Mouse (Mus musculus): ENCODE results near the gene Usp54.

The Usp54 gene

GRCm38 (mm10) chr14:20529643-20530042, 111.2 kb downstream of the Usp54 start:
- ATAC-seq (ENCODE audit: insufficient number of reproducible peaks, low FRiP score, low TSS enrichment) = no peak

- ATAC-seq (ENCODE audit: insufficient number of reproducible peaks, low FRiP score, low TSS enrichment) = no peak
Observed at GRCm38 (mm10) chr14:20520179-20520578, 120.7 kb downstream of the Usp54 start.

DNA sequence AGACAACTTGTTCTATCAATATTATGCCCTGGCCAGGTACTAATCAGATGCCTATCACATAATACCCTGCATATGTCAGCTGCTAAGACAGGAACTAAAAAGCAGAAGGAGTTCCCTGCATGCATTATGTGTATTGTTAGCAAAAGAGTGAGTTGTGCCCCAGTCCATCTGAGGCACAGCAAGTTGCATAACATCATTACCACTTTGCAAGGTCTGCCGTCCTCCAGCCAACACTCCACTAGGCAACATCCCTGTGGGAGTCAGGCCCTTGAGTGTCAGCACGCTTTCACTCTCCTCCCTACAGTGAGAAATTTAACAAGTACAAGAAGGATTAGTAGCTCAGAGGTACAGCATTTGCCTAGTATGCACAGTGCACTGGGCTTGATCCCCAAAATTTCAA, 132.4 kb downstream of the Usp54 start:
- no peak for ATAC-seq (ENCODE audit: insufficient number of reproducible peaks, low FRiP score, low TSS enrichment)

DNA sequence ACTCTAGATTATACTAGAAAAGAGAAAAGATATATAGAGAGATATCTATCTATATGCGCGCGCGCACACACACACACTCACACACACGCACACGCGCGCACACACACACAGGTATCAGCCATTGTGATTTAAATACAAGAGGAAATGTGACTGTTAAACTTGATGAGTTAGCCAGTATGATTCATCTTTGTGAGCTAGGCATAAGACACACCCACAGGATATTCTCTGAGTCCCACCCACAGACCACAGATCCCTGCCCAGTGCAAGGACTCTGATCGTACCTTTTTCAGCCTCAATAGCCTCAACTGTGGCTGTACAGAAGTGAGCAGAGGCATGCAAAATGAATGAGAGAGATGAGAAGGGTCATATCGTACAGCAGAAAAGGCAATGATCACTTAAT, 137.9 kb downstream of the Usp54 start:
- no peak for ATAC-seq (ENCODE audit: insufficient number of reproducible peaks, low FRiP score, low TSS enrichment)

DNA sequence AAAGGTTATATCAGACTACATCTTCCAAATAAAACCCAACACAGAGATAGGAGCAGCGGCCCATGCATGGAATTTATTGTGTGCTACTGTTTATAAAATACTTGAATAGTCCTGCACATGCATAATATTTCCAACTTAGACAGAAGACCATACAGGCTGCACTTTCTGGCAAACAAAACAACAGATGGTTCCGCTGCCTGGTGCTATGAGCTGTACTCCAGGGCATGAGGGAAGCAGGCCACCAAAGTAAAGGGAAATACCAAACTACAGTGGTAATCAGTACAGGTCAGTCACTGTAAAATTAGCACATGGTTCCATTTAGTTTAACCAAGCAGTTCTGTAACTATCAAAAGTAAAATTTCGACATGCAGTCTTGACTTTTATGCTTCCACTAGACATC, 140.9 kb downstream of the Usp54 start:
- peak; percentile 88 for ATAC-seq (ENCODE audit: insufficient number of reproducible peaks, low FRiP score, low TSS enrichment)

Measured in cerebellum, adult (tissue).